Mouse (Mus musculus): ENCODE data around the gene Pdzd7. TPM values are rescaled to one million over a fixed set of nuclear protein-coding genes. Genes with fewer than 3 reads are reported as not detected.

Gene Pdzd7
- polyA plus RNA-seq, 1 experiment from 2014 or later, result 0.33 TPM

DNA sequence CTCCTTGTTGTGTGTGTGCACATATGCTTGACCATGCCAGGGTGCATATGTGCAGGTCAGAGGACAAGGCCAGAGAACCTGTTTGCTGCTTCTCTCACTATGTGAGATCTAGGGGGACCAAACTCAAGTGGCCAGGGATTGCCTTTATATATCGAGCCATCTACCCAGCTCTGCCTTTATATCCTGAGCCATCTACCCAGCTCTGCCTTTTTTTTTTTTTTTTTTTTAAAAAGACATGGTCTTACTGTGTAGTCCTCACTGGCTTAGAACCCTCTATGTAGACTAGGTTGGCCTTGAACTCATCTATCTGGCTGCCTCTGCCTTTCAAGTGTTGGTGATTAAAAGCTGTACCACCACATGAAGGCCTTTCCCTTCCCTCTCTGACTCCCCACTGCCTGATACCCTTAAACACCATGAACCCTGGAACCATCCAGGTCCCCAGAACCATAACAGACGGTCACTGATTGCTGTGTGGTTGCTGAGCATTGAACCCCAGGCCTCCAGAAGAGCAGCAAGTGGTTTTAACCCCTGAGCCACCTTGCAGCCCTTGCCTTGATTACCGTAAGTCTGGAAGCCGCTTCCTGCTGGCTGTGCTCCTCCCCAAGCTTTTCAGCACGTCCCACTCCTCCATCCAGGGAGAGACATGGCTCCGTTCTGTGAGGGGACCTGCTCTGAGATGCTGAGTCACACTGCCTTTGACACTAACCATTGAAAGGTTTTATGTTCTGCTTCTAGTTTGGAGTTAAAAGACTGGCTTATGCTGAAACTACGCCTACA lies 41.6 kb downstream of the Pdzd7 start:
- no peak overlapping the region for H3K27ac ChIP-seq (replicated peaks)
- H3K4me2 ChIP-seq (replicated peaks; ENCODE audit: low read depth), result no peak overlapping the region
- H3K4me3 ChIP-seq (ENCODE audit: low read depth, low read length), result no peak overlapping the region
- peaks cover 2% of the 10 kb centered on the region; the same call in 1 of the 2 replicates for H3K36me3 ChIP-seq (ENCODE audit: control insufficient read depth, insufficient read depth, low read length)
- 87% methylated on average over 7 of the region's 7 CpGs for WGBS
- ATAC-seq (ENCODE audit: low FRiP score, low TSS enrichment), result no peak
- DNase-seq (ENCODE audit: low spot score), result no peak
- TF ChIP-seq EP300 (optimal IDR thresholded peaks at IDR 0.05), result no peak
- no peak for TF ChIP-seq CTCF (IDR thresholded peaks at IDR 0.05; ENCODE audit: low read depth)
- no peaks in the 10 kb centered on the region for H3K27me3 ChIP-seq (ENCODE audit: control insufficient read depth, insufficient read depth, low read length)
- no peaks in the 10 kb centered on the region for H3K4me1 ChIP-seq (replicated peaks; ENCODE audit: control insufficient read depth, insufficient read depth)
- no peaks in the 10 kb centered on the region for H3K9me3 ChIP-seq (ENCODE audit: control insufficient read depth, low read length)
- H3K9ac ChIP-seq (ENCODE audit: low read length), result no peak overlapping the region

DNA sequence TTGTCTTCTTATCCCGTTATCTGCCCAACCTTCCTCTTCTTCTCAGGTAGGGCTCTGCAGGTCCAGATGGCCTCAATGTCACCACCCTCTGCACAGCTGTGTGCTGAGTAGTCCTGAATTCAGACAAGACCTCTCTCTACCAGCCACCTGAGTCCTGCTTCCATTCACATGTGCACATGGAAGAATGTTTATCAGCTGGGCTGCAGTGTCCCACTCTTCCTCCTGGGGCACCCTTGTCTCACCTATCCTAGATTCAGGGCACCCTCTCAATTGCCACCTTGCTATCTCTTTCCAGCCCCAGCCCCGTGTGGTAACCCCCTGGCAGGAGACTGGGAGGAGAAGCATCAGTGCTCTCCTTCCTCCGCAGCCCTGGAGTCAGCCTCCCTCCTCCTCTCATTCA lies 43.2 kb downstream of the Pdzd7 start:
- no peak overlapping the region for H3K9ac ChIP-seq (ENCODE audit: low read length)
- H3K27ac ChIP-seq (replicated peaks), result no peak overlapping the region
- no peaks in the 10 kb centered on the region for H3K27me3 ChIP-seq (ENCODE audit: control insufficient read depth, insufficient read depth, low read length)
- no peak overlapping the region for H3K4me3 ChIP-seq (ENCODE audit: low read depth, low read length)
- TF ChIP-seq CTCF (IDR thresholded peaks at IDR 0.05; ENCODE audit: low read depth), result peak; percentile 52
- no peak for TF ChIP-seq EP300 (optimal IDR thresholded peaks at IDR 0.05)
- H3K4me1 ChIP-seq (replicated peaks; ENCODE audit: control insufficient read depth, insufficient read depth), result no peaks in the 10 kb centered on the region
- no peak for DNase-seq (ENCODE audit: low spot score)
- WGBS, result 57% methylated on average over 3 of the region's 3 CpGs
- H3K4me2 ChIP-seq (replicated peaks; ENCODE audit: low read depth), result no peak overlapping the region
- H3K9me3 ChIP-seq (ENCODE audit: control insufficient read depth, low read length), result no peaks in the 10 kb centered on the region
- H3K36me3 ChIP-seq (ENCODE audit: control insufficient read depth, insufficient read depth, low read length), result peaks cover 2% of the 10 kb centered on the region; the same call in 1 of the 2 replicates
- no peak for ATAC-seq (ENCODE audit: low FRiP score, low TSS enrichment)

DNA sequence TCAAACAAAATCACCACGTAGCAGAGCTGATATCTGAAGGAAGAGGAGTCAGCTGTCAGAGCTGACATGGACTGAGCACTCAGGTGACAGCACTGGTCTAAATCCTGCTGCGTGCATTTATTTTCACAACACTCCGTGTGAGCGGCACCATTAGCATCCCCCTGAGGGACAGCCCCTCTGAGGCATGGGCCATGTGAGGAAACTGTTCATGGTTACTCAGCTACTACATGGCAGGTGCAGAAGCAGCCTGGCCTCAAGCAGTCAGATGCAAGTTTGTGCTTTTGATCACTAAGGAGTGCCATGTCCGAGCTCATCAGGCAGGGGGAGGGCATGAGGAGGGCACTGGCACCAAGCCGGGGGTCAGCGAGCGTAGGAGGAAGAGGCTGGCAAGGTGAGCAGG lies 45.9 kb downstream of the Pdzd7 start:
- Histone ChIP-seq H3K4me1 (replicated peaks; ENCODE audit: control insufficient read depth, insufficient read depth) (no peaks in the 10 kb centered on the region), H3K4me2 (replicated peaks; ENCODE audit: low read depth) (no peak overlapping the region), H3K9me3 (ENCODE audit: control insufficient read depth, low read length) (no peaks in the 10 kb centered on the region), H3K27me3 (ENCODE audit: control insufficient read depth, insufficient read depth, low read length) (no peaks in the 10 kb centered on the region), H3K27ac (replicated peaks) (no peak overlapping the region), H3K36me3 (ENCODE audit: control insufficient read depth, insufficient read depth, low read length) (peaks cover 2% of the 10 kb centered on the region; the same call in 1 of the 2 replicates), H3K9ac (ENCODE audit: low read length) (no peak overlapping the region), H3K4me3 (ENCODE audit: low read depth, low read length) (no peak overlapping the region)
- WGBS, result 87% methylated on average over 8 of the region's 8 CpGs
- DNase-seq (ENCODE audit: low spot score) (no peak), ATAC-seq (ENCODE audit: low FRiP score, low TSS enrichment) (no peak)
- TF ChIP-seq EP300 (optimal IDR thresholded peaks at IDR 0.05), result no peak
- TF ChIP-seq CTCF (IDR thresholded peaks at IDR 0.05; ENCODE audit: low read depth), result no peak

DNA sequence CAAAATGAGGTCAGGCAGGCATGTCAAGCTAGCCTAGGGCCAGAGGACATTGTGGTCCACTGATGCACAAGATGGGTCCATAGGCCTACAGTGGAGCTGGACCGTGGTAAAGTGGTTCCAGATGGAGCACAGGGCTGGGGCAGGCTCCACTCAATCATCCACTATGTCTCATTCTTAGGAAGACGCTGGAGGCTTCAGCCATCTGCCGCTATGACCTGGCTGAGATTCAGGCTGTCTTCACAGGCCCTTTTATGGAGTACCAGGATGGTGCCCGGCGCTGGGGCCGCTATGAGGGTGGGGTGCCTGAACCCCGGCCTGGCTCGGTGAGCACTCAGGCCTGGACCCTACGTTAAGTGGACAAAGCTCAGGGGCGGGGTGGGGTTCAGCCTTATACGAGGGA lies 47.7 kb downstream of the Pdzd7 start:
- no peak overlapping the region for H3K4me2 ChIP-seq (replicated peaks; ENCODE audit: low read depth)
- H3K9me3 ChIP-seq (ENCODE audit: control insufficient read depth, low read length), result no peaks in the 10 kb centered on the region
- TF ChIP-seq EP300 (optimal IDR thresholded peaks at IDR 0.05) (no peak), CTCF (IDR thresholded peaks at IDR 0.05; ENCODE audit: low read depth) (no peak)
- DNase-seq (ENCODE audit: low spot score), result no peak
- ATAC-seq (ENCODE audit: low FRiP score, low TSS enrichment), result no peak
- H3K9ac ChIP-seq (ENCODE audit: low read length), result no peak overlapping the region
- 84% methylated on average over 11 of the region's 11 CpGs for WGBS
- no peak overlapping the region for H3K27ac ChIP-seq (replicated peaks)
- no peaks in the 10 kb centered on the region for H3K4me1 ChIP-seq (replicated peaks; ENCODE audit: control insufficient read depth, insufficient read depth)
- peaks cover 2% of the 10 kb centered on the region; the same call in 1 of the 2 replicates for H3K36me3 ChIP-seq (ENCODE audit: control insufficient read depth, insufficient read depth, low read length)
- no peak overlapping the region for H3K4me3 ChIP-seq (ENCODE audit: low read depth, low read length)
- no peaks in the 10 kb centered on the region for H3K27me3 ChIP-seq (ENCODE audit: control insufficient read depth, insufficient read depth, low read length)

DNA sequence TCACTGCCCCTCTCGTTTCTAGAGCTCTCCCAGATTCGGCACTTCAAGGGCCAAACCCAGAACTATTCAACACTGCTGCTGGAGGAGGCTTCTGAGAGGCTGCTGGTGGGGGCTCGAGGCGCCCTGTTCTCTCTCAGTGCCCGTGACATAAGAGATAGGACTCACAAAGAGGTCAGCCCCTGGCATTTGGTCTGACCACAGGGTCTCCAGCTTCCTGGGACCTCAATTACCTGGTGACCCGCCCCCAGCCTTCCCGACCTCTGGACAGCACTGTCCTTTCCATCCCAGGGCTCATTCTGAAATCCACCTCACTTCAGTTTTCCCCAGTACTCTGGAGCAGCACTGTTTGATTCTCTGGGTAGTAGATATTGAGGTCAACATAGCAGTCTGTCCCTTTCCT lies 52.8 kb downstream of the Pdzd7 start:
- Histone ChIP-seq H3K27ac (replicated peaks) (no peak overlapping the region), H3K9me3 (ENCODE audit: control insufficient read depth, low read length) (no peaks in the 10 kb centered on the region), H3K27me3 (ENCODE audit: control insufficient read depth, insufficient read depth, low read length) (no peaks in the 10 kb centered on the region), H3K36me3 (ENCODE audit: control insufficient read depth, insufficient read depth, low read length) (no peaks in the 10 kb centered on the region), H3K4me2 (replicated peaks; ENCODE audit: low read depth) (no peak overlapping the region), H3K9ac (ENCODE audit: low read length) (no peak overlapping the region), H3K4me3 (ENCODE audit: low read depth, low read length) (no peak overlapping the region), H3K4me1 (replicated peaks; ENCODE audit: control insufficient read depth, insufficient read depth) (no peaks in the 10 kb centered on the region; the same call in 1 of the 2 replicates)
- no peak for TF ChIP-seq EP300 (optimal IDR thresholded peaks at IDR 0.05)
- TF ChIP-seq CTCF (IDR thresholded peaks at IDR 0.05; ENCODE audit: low read depth), result no peak
- DNase-seq (ENCODE audit: low spot score) (no peak), ATAC-seq (ENCODE audit: low FRiP score, low TSS enrichment) (no peak)
- 73% methylated on average over 7 of the region's 7 CpGs for WGBS

DNA sequence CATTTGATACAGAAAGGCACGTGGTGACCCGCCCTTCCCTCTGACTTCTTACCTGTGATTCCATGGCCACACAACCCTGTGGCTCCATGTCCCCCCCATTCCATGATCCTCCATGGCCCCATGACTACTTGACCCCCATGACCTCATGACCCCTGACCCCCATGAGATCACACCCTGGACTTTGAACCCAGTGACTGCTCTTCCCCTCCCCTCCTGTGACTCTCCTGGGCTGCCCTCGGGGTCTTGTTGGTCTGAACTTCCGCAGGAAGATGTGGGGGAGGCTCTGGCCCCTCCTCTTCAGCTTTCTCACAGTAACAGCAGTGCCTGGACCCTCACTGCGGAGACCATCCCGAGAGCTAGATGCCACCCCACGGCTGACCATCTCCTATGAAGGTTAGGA lies 53.3 kb downstream of the Pdzd7 start:
- H3K27ac ChIP-seq (replicated peaks), result no peak overlapping the region
- 52% methylated on average over 7 of the region's 7 CpGs for WGBS
- TF ChIP-seq CTCF (IDR thresholded peaks at IDR 0.05; ENCODE audit: low read depth) (no peak), EP300 (optimal IDR thresholded peaks at IDR 0.05) (no peak)
- DNase-seq (ENCODE audit: low spot score), result no peak
- no peak overlapping the region for H3K4me3 ChIP-seq (ENCODE audit: low read depth, low read length)
- H3K4me2 ChIP-seq (replicated peaks; ENCODE audit: low read depth), result no peak overlapping the region
- no peaks in the 10 kb centered on the region for H3K9me3 ChIP-seq (ENCODE audit: control insufficient read depth, low read length)
- H3K9ac ChIP-seq (ENCODE audit: low read length), result no peak overlapping the region
- H3K36me3 ChIP-seq (ENCODE audit: control insufficient read depth, insufficient read depth, low read length), result no peaks in the 10 kb centered on the region
- ATAC-seq (ENCODE audit: low FRiP score, low TSS enrichment), result no peak
- H3K4me1 ChIP-seq (replicated peaks; ENCODE audit: control insufficient read depth, insufficient read depth), result no peaks in the 10 kb centered on the region; the same call in 1 of the 2 replicates
- H3K27me3 ChIP-seq (ENCODE audit: control insufficient read depth, insufficient read depth, low read length), result no peaks in the 10 kb centered on the region
